Mouse (Mus musculus): Measurements from ENCODE around the gene Ttll11. TPM values are rescaled to one million over a fixed set of nuclear protein-coding genes. Genes with fewer than 3 reads are reported as not detected.

Ttll11 gene
- polyA plus RNA-seq, 1 experiment = 24.8 TPM

GRCm38 (mm10) chr2:35906174-35906798 is 73.4 kb downstream of the Ttll11 start:
- DNase-seq (ENCODE audit: extremely low spot score in 1 of 2, low spot score in 1 of 2) = peak; percentile 49 to 91

GRCm38 (mm10) chr2:35900845-35901244 is 78.9 kb downstream of the Ttll11 start:
- DNase-seq (ENCODE audit: extremely low spot score in 1 of 2, low spot score in 1 of 2) = no peak

- no peak for DNase-seq (ENCODE audit: extremely low spot score in 1 of 2, low spot score in 1 of 2)
Measured at GRCm38 (mm10) chr2:35899712-35900111, 80.0 kb downstream of the Ttll11 start.

- no peak for DNase-seq (ENCODE audit: extremely low spot score in 1 of 2, low spot score in 1 of 2)
Measured at GRCm38 (mm10) chr2:35899135-35899474, 80.6 kb downstream of the Ttll11 start.

GRCm38 (mm10) chr2:35898425-35899134 is 81.1 kb downstream of the Ttll11 start:
- DNase-seq (ENCODE audit: extremely low spot score in 1 of 2, low spot score in 1 of 2) = no peak

- DNase-seq (ENCODE audit: extremely low spot score in 1 of 2, low spot score in 1 of 2) = peak in 1 of 2 experiments; percentile 33
Measured at GRCm38 (mm10) chr2:35897125-35897524, 82.6 kb downstream of the Ttll11 start.

- DNase-seq (ENCODE audit: extremely low spot score in 1 of 2, low spot score in 1 of 2) = no peak
Measured at GRCm38 (mm10) chr2:35894512-35894911, 85.2 kb downstream of the Ttll11 start.

- no peak for DNase-seq (ENCODE audit: extremely low spot score in 1 of 2, low spot score in 1 of 2)
Measured at GRCm38 (mm10) chr2:35890635-35891034, 89.1 kb downstream of the Ttll11 start.

- no peak for DNase-seq (ENCODE audit: extremely low spot score in 1 of 2, low spot score in 1 of 2)
Measured at GRCm38 (mm10) chr2:35889776-35890175, 89.9 kb downstream of the Ttll11 start.

- no peak for DNase-seq (ENCODE audit: extremely low spot score in 1 of 2, low spot score in 1 of 2)
Measured at GRCm38 (mm10) chr2:35884296-35884695, 95.4 kb downstream of the Ttll11 start.

GRCm38 (mm10) chr2:35882336-35882987 is 97.3 kb downstream of the Ttll11 start:
- DNase-seq (ENCODE audit: extremely low spot score in 1 of 2, low spot score in 1 of 2) = no peak

GRCm38 (mm10) chr2:35881896-35882295 is 97.8 kb downstream of the Ttll11 start:
- no peak for DNase-seq (ENCODE audit: extremely low spot score in 1 of 2, low spot score in 1 of 2)

- no peak for DNase-seq (ENCODE audit: extremely low spot score in 1 of 2, low spot score in 1 of 2)
Measured at GRCm38 (mm10) chr2:35880362-35880761, 99.4 kb downstream of the Ttll11 start.

GRCm38 (mm10) chr2:35879887-35880286 is 99.8 kb downstream of the Ttll11 start:
- DNase-seq (ENCODE audit: extremely low spot score in 1 of 2, low spot score in 1 of 2) = no peak

- no peak for DNase-seq (ENCODE audit: extremely low spot score in 1 of 2, low spot score in 1 of 2)
Measured at GRCm38 (mm10) chr2:35878506-35878905, 101.2 kb downstream of the Ttll11 start.

- no peak for DNase-seq (ENCODE audit: extremely low spot score in 1 of 2, low spot score in 1 of 2)
Measured at GRCm38 (mm10) chr2:35875572-35875971, 104.1 kb downstream of the Ttll11 start.

- no peak for DNase-seq (ENCODE audit: extremely low spot score in 1 of 2, low spot score in 1 of 2)
Measured at GRCm38 (mm10) chr2:35874421-35874820, 105.3 kb downstream of the Ttll11 start.

GRCm38 (mm10) chr2:35869165-35869564 is 110.5 kb downstream of the Ttll11 start:
- no peak for DNase-seq (ENCODE audit: extremely low spot score in 1 of 2, low spot score in 1 of 2)

GRCm38 (mm10) chr2:35863284-35863683 is 116.4 kb downstream of the Ttll11 start:
- no peak for DNase-seq (ENCODE audit: extremely low spot score in 1 of 2, low spot score in 1 of 2)

- no peak for DNase-seq (ENCODE audit: extremely low spot score in 1 of 2, low spot score in 1 of 2)
Measured at GRCm38 (mm10) chr2:35861185-35861584, 118.5 kb downstream of the Ttll11 start.

GRCm38 (mm10) chr2:35860394-35860744 is 119.3 kb downstream of the Ttll11 start:
- no peak for DNase-seq (ENCODE audit: extremely low spot score in 1 of 2, low spot score in 1 of 2)

Measured in frontal cortex, adult 2 months (tissue).